Mouse (Mus musculus) erythroid progenitor cell, adult 5-6 weeks (primary cell): ENCODE measurements around the gene Fbxw5. TPM values are rescaled to one million over a fixed set of nuclear protein-coding genes. Genes with fewer than 3 reads are reported as not detected.

Experiments
- ATAC-seq: replicated peaks from 2 replicates; pipeline ENCODE4 v1.8.0; 2016; ENCODE audit warnings: moderate number of reproducible peaks, mild to moderate bottlenecking, moderate TSS enrichment, inconsistent platforms; ENCODE audit not compliant: poor library complexity, low FRiP score, severe bottlenecking
- total RNA-seq, 2 experiments: library from RNA; stranded (forward) in 1 of 2; stranded (reverse) in 1 of 2; fragments of 150-400 nt in 1 of 2; fragments of 186-747, 209-891 nt in 1 of 2; gene quantifications; 2 replicates each; pipeline versions ENCODE4 v1.2.3 to v1.2.4; 2015 to 2017; ENCODE audit warnings: low replicate concordance in 2 of 2

Fbxw5 gene
- total RNA-seq, 2 experiments from 2014 or later = 10.1 to 20.9 TPM

DNA sequence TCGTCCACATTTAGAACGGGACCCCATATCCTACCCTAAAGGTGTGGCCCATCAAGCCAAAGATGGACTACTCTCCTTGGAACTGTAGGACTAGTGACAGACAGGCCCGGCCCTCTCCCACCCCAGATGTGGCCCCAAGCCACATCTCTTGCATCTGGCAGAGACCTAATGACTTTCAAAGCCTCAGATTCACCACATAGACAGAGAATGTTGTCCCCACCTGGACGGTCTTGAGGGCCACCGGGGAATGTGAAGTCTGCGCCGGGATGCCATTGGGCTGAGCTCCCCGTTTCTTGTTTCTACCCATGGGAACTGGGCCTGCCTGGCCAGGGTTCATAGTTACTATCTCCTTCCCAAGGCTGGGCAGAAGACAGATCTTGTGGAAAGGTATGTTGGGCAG is 23.0 kb upstream of the Fbxw5 start:
- ATAC-seq = no peak

DNA sequence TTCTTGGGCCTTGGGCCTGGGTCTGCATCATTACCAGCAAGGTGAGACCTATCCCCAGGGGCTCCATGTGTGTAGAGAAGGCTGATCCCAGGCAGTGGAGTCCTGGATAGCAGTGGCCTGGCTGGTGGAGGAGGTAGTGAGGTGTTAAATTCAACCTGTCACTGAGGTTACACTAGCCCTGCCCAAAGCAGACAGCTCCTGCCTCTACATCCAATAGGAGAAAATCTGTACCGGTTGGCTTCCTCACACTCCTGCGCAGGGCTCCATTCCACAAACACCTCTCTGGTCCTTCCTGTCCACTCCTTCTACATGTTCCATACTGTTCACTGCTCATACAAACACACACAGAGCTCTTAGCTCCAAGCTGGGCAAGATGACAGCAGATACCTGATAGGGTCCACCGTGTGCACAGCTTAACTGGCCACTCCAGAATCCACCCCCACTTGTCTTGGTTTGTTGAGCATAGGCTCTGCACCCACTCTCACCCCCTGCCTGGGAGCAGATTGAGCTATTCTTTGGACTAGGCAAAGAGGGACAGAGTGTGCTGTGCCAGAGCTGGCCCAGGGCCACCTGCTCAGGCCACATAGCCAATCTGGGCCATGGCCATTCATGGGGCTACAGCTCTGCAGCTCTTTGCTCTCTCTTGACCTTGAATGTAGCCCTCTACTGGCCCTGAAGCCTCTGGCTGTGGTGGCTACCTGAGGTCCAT is 22.4 kb upstream of the Fbxw5 start:
- no peak for ATAC-seq

DNA sequence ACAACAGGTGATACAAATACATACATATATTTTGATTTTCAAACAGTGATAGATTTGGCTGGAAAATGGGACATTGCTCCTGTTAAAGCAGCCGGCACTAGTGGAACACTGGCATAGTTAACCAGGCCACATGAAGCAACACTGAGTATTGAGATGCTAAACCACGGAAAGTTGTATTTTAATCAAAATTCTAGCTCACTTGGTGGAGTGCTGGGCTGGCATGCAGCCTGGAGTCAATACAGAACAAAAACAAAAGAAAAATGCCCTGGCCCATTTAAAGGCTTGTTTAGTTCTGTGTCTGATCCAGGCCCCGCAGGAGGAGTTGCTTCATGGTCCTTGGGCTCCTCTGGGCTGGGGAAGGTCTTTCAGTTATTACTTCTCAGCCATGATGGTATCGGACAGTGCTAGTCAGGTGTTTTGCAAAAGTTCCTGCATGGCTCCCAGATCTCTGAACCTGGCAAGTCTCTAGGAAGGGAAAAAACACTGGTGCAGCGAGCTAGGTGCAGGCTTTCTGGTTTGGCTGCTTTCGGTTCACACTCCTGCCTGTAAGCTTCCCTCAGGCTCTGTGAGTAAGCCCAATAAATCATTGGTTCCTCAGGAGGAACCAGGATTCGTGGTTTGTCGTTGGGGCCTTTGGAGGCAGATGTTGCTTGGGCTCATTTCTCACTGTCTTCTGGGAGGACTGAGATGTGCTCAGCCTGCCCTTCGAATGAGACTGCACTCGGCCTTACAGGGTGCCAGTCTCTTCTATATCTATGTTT is 20.8 kb upstream of the Fbxw5 start:
- no peak for ATAC-seq

DNA sequence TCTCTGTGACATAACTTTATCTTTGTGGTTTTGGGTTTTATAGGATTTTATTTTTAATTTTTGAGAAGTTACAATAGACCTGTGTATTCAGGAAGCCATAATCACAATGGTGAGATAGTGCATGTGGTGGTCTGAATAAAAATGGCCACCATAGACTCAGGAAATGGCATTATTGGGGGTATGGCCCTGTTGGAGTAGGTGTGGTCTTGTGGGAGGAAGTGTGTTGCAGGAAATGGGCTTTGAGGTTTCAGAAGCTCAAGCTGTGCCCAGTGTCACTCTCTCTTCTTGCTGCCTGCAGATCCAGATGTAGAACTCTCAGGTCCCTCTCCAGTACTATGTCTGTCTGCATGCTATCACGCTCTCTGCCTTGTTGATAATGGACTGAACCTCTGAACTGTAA is 20.0 kb upstream of the Fbxw5 start:
- ATAC-seq = no peak

DNA sequence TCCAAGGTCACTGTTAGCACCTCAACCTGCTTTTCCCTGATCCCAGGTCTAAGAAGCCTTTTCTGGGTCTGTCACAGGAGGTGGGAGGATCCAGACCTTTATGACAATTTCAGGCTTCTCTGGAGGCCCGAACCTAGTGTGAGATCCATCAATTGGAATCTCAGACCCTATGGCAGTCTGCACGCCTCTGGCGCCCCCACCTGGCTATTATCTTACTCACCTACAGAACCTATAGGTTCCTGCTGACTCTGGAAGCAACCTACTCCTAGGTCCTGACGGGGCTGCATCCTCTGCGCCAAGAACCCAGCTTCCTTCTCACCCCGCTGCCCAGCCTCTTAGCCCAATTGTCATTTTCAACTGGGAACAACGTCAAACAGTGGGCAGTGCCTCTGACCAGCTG is 17.6 kb upstream of the Fbxw5 start:
- no peak for ATAC-seq

DNA sequence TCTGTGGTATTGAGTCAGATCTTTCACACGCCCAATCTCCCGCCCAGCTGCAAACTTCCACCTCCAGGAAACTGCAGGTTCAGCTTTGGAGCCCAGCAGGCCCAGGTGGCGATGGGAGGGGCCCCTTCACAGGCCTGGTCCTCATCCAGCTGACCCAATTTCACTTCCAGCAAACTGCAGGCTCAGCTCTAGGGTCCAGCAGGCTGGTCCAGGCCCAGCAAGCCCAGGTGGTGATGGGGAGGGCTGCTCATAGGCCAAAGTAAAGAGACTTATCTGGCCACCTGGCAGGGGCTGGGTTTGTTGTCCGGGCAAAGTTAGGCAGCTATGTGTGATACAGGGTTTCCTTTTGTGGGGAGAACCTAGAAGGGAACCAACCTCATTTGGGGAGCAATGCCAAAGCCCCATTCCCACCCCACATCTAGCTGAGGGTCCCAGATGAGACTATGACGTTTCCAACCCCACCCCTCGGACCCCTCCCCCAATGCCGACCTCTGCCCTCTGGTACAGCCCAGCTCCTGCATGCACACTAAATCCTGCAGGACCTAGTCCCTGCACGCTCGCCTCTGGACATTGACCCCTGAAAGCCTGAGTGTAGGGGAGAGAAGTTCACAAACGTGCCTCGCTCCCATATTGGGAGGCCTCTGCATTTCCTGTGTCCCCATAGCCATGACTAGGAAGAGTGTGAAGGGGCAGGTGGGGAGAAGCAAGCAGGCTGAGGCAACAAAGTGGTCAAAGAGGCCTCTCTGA is 15.5 kb upstream of the Fbxw5 start:
- no peak for ATAC-seq

DNA sequence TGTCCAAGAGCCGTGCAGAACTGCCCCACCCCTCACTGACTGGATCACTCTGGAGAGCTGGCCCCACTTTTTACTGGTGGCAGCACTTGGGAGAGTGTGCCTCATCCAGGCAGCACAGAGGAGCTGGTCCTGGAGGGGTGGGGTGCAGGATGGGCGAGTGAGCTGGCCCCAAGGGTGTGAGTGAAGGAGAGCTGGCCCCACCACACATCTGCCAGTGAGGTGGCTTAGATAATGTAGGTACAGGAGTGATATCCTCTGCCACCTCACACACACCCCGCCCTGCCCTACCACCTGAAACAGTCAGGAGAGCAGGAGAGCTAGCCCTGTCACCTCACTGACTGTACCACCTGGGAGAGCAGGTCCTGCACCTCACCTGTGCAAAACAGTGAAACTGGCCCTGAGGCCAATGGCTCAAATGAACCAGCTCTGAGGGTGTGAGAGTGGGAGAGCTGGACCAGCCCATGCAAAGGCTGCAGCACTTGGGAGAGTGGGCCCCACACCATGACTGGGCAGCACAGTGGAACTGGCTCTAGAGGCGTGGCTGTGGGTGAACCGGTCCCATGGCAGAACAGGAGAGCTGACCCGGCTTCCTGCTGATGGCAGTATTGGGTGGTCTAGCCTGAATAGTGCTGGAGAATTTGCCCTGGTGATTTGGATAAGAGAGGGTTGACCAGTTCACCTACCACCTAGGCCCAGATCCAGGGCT is 12.4 kb upstream of the Fbxw5 start:
- peak; percentile 30; the same call in 1 of the 2 replicates for ATAC-seq

DNA sequence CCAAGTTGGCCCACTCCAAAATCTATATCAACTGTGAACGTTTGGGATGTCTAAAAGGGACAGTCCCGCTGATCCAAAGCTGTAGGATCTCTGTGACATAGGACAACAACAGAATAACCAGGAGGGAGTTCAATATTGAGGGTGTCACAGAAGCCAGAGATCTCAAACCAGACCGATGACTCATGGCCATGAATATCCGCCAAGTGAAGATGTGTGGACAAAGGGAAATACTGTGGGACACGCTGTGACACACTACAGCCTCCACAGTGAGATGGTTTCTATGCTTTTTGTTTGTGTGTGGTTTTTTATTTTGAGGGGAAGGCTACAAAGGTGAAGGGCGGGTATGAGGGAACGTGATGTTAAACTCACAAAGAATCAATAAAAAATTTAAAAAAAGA is 11.9 kb upstream of the Fbxw5 start:
- no peak for ATAC-seq

DNA sequence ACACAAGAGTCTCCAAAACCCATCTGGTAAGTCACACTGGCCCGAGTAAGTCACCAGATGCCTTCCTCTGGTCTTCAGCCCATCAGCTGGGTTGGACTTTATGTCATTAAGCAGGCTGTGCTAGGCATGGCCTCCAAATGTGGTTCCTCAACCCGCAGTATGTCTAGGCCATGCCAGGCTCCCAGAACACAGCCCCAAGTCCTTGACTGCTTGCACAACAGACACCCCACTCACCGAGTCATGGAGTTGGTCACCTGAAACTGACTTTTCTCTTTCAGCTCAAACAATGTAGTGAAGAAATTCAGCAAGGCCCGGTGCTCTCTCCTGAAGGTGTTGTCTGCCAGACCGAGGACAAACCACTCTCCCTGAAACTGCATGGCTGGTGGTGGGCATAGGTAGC is 7.6 kb upstream of the Fbxw5 start:
- ATAC-seq = no peak

DNA sequence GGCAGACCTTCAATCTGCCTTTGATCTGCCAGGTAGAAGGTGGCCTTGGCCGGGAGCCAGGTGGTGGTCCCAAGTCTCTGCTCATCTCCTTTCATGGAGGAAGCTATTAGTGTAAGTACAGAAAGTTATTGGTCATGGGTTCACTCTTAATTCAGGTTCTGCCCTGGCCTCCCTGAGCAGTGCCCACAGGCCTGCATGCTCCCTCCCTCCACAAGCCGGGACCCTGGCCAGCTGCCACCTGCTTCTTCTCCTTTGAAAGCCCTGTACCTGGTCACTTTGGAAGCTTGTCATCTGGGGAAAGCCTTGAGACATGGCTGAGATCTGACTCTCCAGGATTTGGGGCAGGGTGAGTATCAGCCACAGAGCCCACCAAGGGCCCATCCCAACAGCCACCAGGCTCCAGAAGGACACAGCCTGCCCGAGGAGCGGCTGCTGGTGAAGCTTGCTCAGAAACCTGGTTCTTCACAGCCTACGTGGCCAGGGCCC is 7.0 kb upstream of the Fbxw5 start, which contains the start of gene Lcn12:
Gene Lcn12, minus strand, starts transcription at position 436 of the 486 bp plus-strand sequence.
- no peak for ATAC-seq

DNA sequence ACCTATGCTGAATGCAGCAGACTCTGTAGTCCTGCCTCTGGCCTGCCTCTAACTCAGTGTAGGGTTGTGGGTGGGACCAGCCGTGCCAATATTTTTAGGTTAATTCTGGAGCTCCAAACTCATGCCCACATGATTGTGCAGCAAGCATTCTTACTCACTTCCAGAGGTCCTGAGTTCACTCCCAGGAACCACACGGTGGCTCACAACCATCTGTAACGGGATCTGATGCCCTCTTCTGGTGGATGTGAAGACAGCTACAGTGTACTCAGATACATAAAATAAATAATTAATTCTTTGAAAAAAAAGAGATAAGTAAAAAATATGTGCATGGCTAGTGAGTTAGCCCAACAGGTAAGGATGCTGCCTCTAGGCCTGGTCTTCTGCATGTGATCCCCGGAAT is 4.1 kb upstream of the Fbxw5 start:
- no peak for ATAC-seq

DNA sequence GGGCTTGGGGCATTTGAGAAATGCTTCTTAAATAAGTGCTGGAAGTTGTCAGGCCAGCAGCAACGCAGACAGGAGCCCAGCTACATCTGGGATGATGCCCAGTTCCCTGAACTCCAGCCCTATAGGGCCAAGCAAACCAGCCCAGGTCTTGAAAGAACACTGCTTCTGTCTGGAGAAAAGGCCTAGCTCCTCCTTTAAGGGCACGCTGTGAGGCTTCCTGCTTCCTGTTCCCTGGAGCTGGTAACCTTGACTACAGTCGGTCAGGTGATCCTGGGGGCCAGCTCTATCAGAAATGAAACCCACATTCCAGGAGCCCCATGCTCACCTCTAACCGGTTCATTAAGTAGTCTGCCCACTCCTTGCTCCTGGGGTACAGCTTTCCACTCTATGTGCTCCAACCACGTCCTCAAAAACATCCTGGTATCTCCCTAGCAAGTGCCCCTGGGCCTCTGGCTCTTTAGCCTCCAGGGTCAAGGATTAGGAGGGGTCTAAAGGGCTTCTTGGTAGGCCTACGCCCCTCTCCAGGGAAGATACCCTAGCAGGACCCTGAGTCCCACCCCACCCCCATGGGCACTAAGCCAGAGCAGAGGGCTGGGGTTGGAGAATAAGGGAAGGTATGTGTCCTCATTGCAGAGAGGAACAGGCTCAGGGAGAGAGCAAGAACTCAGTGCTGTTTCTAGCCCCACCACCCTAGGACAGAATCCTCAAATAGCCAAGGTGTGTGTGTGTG is 2.5 kb upstream of the Fbxw5 start:
- no peak for ATAC-seq

DNA sequence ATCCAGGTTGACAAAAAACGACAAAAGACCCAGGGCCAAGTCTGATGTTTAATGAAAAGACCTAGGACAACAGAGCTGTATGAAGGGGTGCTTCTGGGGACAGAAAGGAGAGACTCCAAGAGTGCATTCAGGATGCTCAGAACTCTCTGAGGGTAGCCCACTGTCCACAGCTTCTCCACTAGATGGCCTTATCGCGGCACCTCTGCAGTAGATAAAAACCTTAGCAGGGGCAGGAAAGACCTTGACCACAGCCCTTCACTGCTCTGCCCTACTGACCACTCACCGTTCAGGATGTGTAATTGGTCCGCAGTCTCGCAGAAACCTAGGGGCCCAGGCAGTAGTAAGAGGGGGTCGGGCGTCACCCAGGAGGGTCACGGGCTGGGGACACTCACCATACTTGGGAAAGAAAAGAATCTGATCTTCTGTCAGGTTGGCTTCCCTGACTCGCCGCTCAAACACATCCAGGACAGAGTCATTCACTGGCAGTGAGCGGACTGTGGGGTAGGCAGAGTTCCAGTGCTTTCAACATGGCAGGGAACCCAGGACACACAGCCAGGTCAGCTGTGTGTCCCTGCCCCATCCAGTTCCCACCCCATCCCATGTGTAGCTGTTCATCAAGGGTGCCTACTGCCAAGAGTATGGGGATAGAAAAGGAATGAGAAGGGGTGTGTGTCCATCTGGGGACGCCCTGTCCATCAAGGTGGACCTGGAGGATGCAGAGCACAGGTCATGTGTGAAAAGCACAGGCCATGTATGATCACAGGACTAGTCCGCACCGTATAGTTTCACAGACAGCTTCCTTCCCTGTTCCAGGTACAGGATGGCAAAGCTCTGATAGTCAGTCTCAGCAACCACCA is 1.7 kb upstream of the Fbxw5 start:
- no peak for ATAC-seq

DNA sequence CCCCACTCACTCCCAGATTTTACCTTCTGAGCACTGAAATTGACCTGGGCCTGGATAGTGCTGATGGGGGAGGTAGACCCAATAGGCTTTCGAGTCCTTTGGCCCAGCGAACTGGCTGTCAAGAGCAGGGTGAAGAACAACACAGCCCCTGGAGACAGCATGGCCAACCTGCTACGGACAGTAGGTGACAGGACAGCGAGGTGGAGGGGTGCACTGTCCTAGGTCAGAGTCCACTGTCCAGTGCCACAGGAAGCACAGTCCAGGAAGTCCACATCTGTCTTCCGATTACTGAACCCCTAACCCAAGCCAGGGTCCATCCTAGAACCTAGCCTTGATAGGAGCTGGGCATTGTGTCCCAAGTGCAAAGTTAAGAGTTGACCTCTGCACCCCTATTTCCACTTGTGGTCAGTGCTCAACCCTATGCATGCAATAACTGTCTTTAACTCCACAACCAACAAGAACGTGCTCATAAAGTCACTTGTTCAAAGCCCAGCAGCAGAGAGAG is 427 bp upstream of the Fbxw5 start:
- ATAC-seq = no peak

DNA sequence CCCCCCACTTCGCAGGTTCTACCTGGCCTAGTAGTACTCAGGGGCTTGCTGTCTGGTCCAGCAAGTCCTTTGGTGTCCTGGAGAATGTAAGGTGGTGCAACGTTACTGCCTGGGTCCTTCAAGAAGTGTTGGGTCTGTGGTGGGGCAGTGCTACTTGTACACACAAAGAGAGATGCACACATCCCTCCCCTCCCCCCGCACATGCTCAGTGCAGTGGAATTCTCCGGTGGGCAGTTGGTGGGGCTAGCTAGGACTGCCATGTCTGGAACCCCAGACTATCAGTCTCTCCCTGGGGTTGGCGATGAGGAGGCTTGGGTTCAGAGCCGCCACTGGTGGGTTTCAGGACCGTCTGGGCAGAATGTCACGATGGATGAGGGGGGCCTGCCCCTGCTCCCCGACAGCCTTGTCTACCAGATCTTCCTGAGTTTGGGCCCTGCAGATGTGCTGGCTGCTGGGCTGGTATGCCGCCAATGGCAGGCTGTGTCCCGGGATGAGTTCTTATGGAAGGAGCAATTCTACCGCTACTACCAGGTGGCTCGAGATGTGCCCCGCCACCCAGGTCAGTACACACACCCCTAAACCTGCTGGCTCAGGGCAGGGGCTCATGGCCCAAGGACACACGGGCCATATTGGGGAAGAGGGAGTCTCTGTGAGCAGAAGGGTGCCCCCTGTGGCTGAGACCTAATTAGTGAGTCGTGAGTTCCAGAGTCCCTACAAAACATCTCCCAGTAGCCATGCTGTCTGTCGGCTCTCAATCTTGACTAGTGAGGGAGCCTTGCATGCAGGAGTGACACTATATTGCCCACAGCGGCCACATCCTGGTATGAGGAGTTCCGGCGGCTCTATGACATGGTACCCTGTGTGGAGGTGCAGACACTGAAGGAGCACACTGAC is 1.3 kb downstream of the Fbxw5 start, which contains the start of gene C8g:
Gene C8g, minus strand, starts transcription at position 127 of the 894 bp plus-strand sequence.
- ATAC-seq = no peak

DNA sequence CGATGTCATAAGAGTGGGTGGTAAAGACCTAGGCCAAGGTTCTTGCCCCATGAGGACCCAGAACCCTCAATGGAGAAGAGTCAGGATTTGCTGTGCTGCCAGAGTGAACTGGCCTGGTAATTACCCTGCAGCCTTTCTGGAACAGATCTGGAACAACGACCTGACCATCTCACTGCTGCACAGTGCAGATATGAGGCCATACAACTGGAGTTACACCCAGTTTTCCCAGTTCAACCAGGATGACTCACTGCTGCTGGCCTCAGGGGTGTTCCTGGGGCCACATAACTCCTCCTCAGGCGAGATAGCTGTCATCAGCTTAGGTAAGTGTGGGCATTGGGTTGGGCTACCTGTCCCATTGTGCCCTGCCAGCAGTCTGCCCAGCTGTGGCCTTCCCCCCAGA is 2.2 kb downstream of the Fbxw5 start:
- no peak for ATAC-seq

DNA sequence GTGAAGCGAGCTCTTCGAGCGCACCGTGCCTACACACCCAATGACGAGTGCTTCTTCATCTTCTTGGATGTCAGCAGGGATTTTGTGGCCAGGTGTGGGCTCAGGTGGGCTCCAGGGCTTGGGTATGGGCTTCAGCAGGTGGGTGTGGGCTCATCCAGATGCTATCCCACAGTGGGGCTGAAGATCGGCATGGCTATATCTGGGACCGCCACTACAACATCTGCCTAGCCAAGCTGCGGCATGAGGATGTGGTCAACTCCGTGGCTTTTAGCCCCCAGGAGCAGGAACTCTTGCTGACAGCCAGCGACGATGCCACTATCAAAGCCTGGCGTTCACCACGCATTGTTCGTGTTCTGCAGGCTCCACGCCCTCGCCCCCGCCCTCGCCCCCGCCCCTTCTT is 4.0 kb downstream of the Fbxw5 start:
- no peak for ATAC-seq
